Mouse (Mus musculus) spleen, adult 2 months (tissue): ENCODE data around the gene Syn2.

Experiments
- CTCF ChIP-seq: fragments of 200-500 bp; IDR thresholded peaks from 2 replicates; pipeline ENCODE4 v1.5.1; 2011; ENCODE audit warnings: mild to moderate bottlenecking, inconsistent platforms; ENCODE audit not compliant: insufficient read depth, insufficient read length, insufficient replicate concordance; ENCODE audit errors: extremely low read depth
- POLR2A ChIP-seq: fragments of 200-500 bp; IDR thresholded peaks from 2 replicates; pipeline ENCODE4 v1.6.1; 2011; ENCODE audit warnings: low read depth, low read length, inconsistent platforms

DNA sequence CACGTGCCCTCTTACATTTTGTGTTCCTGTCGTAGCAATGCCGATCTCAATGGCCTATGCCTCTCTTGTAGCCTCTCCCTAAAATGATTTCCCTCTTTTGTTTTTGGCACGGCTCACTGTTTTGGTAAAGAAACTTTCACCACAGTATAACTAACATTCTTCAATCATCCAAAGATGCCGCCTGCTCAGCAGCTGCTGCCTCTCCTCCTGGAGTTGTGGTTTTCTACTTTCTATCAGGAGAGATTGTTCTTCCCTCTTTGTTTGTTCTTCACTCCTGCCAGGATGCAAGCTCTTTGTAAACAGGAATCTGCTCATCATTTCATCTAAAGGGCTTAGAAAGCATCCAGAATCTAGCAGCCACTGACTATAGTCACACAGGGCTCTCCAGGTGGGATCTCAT lies 132.1 kb downstream of the Syn2 start:
- TF ChIP-seq POLR2A (no peak), CTCF (no peak)
